Mouse (Mus musculus): ENCODE data around the gene Olfr410.

Gene Olfr410

GRCm38 (mm10) chr11:74337931-74338330 lies at the start of gene Olfr410:
Olfr410 (minus strand) TSS chr11:74338031.
- no peak for DNase-seq (ENCODE audit: low read depth, low spot score)

GRCm38 (mm10) chr11:74387203-74387602 lies 49.4 kb upstream of the Olfr410 start:
- DNase-seq (ENCODE audit: low read depth, low spot score), result no peak

- no peak for DNase-seq (ENCODE audit: low read depth, low spot score)
Measured at GRCm38 (mm10) chr11:74385674-74386073, 47.8 kb upstream of the Olfr410 start.

GRCm38 (mm10) chr11:74379166-74379873 lies 41.5 kb upstream of the Olfr410 start:
- DNase-seq (ENCODE audit: low read depth, low spot score), result no peak

- DNase-seq (ENCODE audit: low read depth, low spot score), result peak; percentile 40
Measured at GRCm38 (mm10) chr11:74376847-74377246, 39.0 kb upstream of the Olfr410 start.

- DNase-seq (ENCODE audit: low read depth, low spot score), result peak; percentile 75
Measured at GRCm38 (mm10) chr11:74371393-74372100, 33.7 kb upstream of the Olfr410 start.

- no peak for DNase-seq (ENCODE audit: low read depth, low spot score)
Measured at GRCm38 (mm10) chr11:74361769-74362168, 23.9 kb upstream of the Olfr410 start, which contains the start of gene Olfr412. Olfr412 (plus strand) TSS chr11:74362069.

GRCm38 (mm10) chr11:74352550-74352949 lies 14.7 kb upstream of the Olfr410 start, which contains the start of gene Olfr411:
Olfr411 (minus strand) TSS chr11:74352650.
- no peak for DNase-seq (ENCODE audit: low read depth, low spot score)

- no peak for DNase-seq (ENCODE audit: low read depth, low spot score)
Measured at GRCm38 (mm10) chr11:74328781-74329180, 9.1 kb downstream of the Olfr410 start.

GRCm38 (mm10) chr11:74326044-74326443 lies 11.8 kb downstream of the Olfr410 start:
- DNase-seq (ENCODE audit: low read depth, low spot score), result no peak

GRCm38 (mm10) chr11:74287256-74287655 lies 50.6 kb downstream of the Olfr410 start:
- DNase-seq (ENCODE audit: low read depth, low spot score), result no peak

GRCm38 (mm10) chr11:74283436-74283835 lies 54.4 kb downstream of the Olfr410 start, which contains the start of gene Olfr59:
Olfr59 (plus strand) TSS chr11:74283736.
- DNase-seq (ENCODE audit: low read depth, low spot score), result no peak
